Mouse (Mus musculus) E14TG2a.4 (cell line): Measurements from ENCODE around the gene Rps9.
"Not testable (repeated sequence)": the region's sequence is repeated elsewhere in the genome, so short reads cannot be mapped to it uniquely, and the experiment has no call there.

Source experiments
- H3K27me3 ChIP-seq: 2 replicates; pipeline ENCODE4 v1.6.1; 2014; ENCODE audit warnings: low read length, control low read depth; ENCODE audit not compliant: insufficient read depth
- H3K36me3 ChIP-seq: 2 replicates; pipeline ENCODE4 v1.6.1; 2014; ENCODE audit warnings: low read length, control low read depth; ENCODE audit not compliant: insufficient read depth
- H3K4me1 ChIP-seq: replicated peaks from 2 replicates; pipeline ENCODE4 v1.6.1; 2014; ENCODE audit warnings: low read depth, low read length, control low read depth
- H3K4me3 ChIP-seq: replicated peaks from 2 replicates; pipeline ENCODE4 v1.5.1; 2014; ENCODE audit warnings: mild to moderate bottlenecking, low read length
- H3K9me3 ChIP-seq: 2 replicates; pipeline ENCODE4 v1.6.1; 2014; ENCODE audit warnings: low read length, control low read depth
- CTCF ChIP-seq: conservative IDR thresholded peaks from 2 replicates; pipeline ENCODE4 v1.5.1; 2014; ENCODE audit warnings: low read length
- NANOG ChIP-seq: IDR thresholded peaks from 2 replicates; pipeline ENCODE4 v1.6.1; 2014; ENCODE audit warnings: borderline replicate concordance, low read length, mixed read lengths
- POU5F1 ChIP-seq: IDR thresholded peaks from 2 replicates; pipeline ENCODE4 v1.6.1; 2014; ENCODE audit warnings: low read length, borderline replicate concordance

Gene Rps9

DNA sequence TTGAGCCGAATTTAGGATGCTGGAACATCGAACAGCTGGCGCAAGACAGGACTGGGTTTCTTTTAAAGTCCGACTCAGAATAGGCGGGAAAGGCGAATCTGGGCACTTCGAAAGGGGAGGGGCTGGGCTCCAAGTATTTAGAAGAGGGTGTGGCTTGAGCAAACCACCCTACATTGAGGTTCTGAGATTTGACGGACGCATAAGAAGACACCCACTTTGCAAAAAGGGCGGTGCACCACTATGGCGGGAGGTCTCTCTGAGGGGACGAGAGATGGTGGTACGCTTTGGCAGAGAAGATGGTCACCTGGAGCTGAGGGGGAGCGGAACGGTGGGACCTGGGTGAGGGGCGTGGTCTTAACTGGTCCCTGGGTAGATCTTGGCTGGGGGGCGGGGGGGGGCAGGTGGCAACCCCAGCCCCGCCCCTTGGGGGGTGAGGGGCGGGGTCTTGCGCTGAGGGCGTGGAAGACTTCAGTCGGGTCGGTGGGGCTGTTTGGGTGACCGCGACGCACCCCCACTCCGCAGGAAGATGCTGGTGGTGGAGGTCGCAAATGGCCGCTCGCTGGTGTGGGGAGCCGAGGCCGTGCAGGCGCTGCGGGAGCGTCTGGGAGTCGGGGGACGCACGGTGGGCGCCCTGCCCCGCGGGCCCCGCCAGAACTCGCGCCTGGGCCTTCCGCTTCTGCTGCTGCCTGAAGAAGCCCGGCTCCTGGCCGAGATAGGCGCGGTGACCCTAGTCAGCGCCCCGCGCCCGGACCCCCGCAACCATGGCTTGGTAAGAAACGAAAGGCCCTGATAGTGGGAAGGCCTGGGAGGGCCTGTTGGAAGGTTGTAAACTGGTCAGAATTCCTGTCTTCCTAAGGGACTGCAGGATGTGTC, 9.5 kb upstream of the Rps9 start:
- H3K4me3 ChIP-seq = peak overlapping the region; percentile 92
- peaks cover 56% of the 10 kb centered on the region for H3K36me3 ChIP-seq
- H3K4me1 ChIP-seq = peaks cover 27% of the 10 kb centered on the region
- peaks cover 13% of the 10 kb centered on the region for H3K27me3 ChIP-seq
- no peaks in the 10 kb centered on the region for H3K9me3 ChIP-seq
- no peak for TF ChIP-seq CTCF
- no peak for TF ChIP-seq POU5F1
- TF ChIP-seq NANOG = no peak

DNA sequence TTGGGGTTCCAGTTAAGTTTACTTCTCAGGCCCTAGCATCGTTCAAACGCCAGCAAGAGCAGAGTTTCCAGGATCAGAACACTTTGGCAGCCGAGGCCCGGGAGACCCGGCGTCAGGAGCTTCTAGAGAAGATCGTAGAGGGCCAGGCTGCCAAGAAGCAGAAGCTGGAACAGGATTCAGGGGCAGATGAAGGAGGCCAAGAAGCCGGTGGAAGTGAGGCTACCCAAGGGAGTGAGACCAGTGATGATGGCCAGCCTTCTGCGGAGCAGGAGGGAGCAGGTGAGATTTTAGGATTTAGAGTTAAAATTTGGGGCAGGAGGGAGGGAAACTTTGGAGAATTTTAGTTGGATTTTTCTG, 8.9 kb upstream of the Rps9 start:
- Histone ChIP-seq H3K4me1 (peaks cover 27% of the 10 kb centered on the region), H3K4me3 (peak overlapping the region; percentile 92), H3K36me3 (peaks cover 60% of the 10 kb centered on the region), H3K27me3 (peaks cover 13% of the 10 kb centered on the region)
- H3K9me3 ChIP-seq = not testable (repeated sequence)

DNA sequence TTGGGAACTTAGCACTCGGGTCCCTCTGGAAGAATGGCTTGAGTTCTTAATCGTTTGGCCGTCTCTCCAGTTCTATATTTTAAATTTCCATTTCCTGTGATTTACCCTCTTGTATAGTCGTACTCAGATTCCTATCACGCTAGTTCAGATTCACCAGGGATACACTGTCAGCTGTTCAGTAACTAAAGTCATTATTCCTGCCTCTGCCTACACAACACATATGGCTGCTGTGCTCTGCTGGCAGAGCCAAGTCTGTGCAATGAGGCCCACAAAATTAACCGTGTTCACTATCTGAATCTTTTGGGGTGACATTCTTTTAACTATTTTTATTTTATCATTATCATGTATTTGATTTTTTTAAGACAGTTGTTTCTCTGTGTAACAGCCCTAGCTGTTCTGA, 5.3 kb upstream of the Rps9 start:
- TF ChIP-seq NANOG (no peak), POU5F1 (no peak), CTCF (no peak)
- peaks cover 20% of the 10 kb centered on the region for H3K4me1 ChIP-seq
- no peaks in the 10 kb centered on the region for H3K9me3 ChIP-seq
- H3K4me3 ChIP-seq = no peak overlapping the region
- no peaks in the 10 kb centered on the region for H3K27me3 ChIP-seq
- H3K36me3 ChIP-seq = peaks cover 63% of the 10 kb centered on the region

DNA sequence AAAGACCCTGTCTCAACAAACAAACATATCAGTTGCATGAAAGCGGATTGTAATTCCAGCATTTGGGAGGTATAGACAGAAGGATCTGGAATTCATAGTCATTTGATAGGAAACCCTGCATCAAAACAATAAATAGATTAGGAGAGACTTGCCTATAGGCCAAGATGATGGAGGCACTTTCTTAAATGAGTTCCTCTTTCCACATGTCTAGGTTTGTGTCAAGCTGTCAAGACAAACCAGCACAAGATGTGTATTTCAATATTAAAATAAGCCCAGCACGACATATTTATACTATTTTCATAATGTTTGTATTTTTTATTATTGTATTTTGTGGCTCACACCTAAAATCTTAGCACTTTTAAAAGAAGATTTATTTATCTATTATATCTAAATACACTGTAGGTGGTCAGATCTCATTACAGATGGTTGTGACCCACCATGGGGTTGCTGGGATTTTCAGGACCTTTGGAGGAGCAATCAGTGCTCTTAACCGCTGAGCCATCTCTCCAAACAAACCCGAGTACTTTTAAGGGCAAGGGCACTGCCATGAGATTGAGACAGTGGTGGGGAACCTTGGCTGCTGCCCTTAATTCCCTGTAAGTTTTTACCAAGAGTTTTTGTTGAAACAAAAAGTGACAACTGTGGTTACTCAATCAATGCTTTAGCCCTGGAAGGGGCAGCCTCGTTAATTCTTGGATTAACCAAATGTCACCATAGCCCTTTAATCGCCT, 480 bp upstream of the Rps9 start:
- Histone ChIP-seq H3K4me3 (peak overlapping the region; percentile 96), H3K27me3 (no peaks in the 10 kb centered on the region), H3K36me3 (peaks cover 72% of the 10 kb centered on the region), H3K4me1 (peaks cover 15% of the 10 kb centered on the region), H3K9me3 (no peaks in the 10 kb centered on the region)
- no peak for TF ChIP-seq NANOG
- TF ChIP-seq POU5F1 = no peak
- no peak for TF ChIP-seq CTCF

DNA sequence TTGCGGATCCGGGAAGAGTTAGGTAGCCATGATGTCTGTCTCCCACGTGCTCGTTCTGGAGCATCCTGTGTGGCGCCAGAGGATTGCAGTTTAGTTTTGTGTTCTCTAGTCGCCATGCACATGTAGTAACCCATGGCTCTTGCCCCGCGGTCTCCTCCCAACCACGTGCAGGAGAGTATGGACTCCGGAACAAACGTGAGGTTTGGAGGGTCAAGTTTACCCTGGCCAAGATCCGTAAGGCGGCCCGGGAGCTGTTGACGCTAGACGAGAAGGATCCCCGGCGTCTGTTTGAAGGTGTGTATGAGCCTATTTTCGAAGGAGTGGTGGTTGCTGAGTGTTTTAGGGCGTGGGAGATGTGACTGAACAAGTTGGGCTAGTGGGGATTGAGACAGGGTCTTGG, 682 bp downstream of the Rps9 start:
- H3K36me3 ChIP-seq = peaks cover 61% of the 10 kb centered on the region
- peaks cover 15% of the 10 kb centered on the region for H3K4me1 ChIP-seq
- peak overlapping the region; percentile 96 for H3K4me3 ChIP-seq
- TF ChIP-seq NANOG (no peak), CTCF (no peak), POU5F1 (no peak)
- H3K27me3 ChIP-seq = no peaks in the 10 kb centered on the region
- no peaks in the 10 kb centered on the region for H3K9me3 ChIP-seq

DNA sequence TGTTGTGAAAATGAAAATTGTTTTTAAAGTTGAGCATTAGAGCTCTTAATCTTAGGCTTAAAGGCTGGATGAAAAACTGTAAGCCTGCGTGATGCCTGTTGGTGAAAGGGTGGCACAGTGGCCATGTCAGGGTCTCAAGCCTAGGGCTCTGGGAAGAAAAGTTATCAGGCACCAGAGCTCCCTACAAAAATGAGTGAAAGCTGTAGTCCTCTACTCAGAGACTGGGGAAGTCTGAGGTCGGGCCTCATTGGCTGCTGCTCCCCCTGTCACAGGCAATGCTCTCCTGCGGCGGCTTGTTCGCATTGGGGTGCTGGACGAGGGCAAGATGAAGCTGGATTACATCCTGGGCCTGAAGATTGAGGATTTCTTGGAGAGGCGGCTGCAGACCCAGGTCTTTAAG, 1.7 kb downstream of the Rps9 start:
- H3K4me1 ChIP-seq = peaks cover 15% of the 10 kb centered on the region
- H3K27me3 ChIP-seq, H3K9me3 ChIP-seq: not testable (repeated sequence)
- peak overlapping the region; percentile 96 for H3K4me3 ChIP-seq
- peaks cover 51% of the 10 kb centered on the region for H3K36me3 ChIP-seq

DNA sequence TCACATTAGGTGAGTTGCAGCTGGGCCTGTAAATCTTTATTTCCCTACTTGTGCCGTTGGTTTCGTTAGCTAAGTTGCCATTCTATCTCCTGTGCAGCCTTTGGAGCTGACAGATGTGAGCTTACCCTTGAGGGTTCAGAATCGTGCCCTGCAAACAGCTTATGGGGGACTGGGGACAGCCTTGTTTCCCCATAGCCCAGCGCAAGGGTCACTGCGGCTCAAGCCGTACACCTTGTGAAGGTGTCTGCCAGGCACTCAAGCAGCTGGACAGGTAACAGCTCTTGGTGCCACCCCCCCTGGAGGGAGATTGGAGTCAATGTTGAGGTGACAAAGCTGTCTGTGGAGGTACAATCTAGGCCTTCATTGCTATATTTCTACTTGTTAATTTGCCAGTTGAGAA, 2.1 kb downstream of the Rps9 start:
- Histone ChIP-seq H3K36me3 (peaks cover 46% of the 10 kb centered on the region), H3K27me3 (no peaks in the 10 kb centered on the region), H3K4me3 (peak overlapping the region; percentile 96), H3K4me1 (peaks cover 15% of the 10 kb centered on the region), H3K9me3 (no peaks in the 10 kb centered on the region)
- TF ChIP-seq CTCF (no peak), NANOG (no peak), POU5F1 (no peak)

DNA sequence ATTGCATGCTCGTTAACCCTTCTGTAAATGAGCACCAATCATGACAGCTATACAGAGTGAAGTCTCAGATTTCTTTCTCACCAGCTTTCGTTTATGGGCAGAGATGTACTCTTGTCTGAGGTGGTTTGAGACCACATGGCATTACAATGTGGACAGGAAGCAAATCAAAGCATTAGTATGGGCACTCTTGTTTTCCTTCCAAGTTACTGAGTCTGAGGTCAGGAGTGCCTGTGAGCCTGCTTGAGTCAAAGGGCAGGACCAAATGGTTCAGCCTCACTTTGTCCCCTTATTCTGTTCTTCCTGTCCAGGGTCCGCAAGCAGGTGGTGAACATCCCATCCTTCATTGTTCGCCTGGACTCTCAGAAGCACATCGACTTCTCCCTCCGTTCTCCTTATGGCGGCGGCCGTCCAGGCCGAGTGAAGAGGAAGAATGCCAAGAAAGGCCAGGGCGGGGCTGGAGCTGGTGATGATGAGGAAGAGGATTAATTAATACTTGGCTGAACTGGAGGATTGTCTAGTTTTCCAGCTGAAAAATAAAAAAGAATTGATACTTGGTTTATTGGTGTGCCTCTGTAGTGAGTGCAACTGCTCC, 2.6 kb downstream of the Rps9 start:
- TF ChIP-seq NANOG (no peak), POU5F1 (no peak), CTCF (no peak)
- peaks cover 41% of the 10 kb centered on the region for H3K36me3 ChIP-seq
- peaks cover 15% of the 10 kb centered on the region for H3K4me1 ChIP-seq
- H3K9me3 ChIP-seq = no peaks in the 10 kb centered on the region
- H3K4me3 ChIP-seq = peak overlapping the region; percentile 96
- no peaks in the 10 kb centered on the region for H3K27me3 ChIP-seq
